Mouse (Mus musculus) olfactory bulb, adult 2 months (tissue): ENCODE data around the gene Pnpla1.

Source experiments
- CTCF ChIP-seq: fragments of 200-500 bp; IDR thresholded peaks from 2 replicates; pipeline ENCODE4 v1.5.1; 2012; ENCODE audit warnings: low read depth, mild to moderate bottlenecking, low read length, moderate library complexity; ENCODE audit not compliant: insufficient read depth
- POLR2A ChIP-seq: fragments of 200-500 bp; IDR thresholded peaks from 2 replicates; pipeline ENCODE4 v1.6.1; 2012; ENCODE audit warnings: mild to moderate bottlenecking, low read depth, low read length, moderate library complexity; ENCODE audit not compliant: insufficient read depth

DNA sequence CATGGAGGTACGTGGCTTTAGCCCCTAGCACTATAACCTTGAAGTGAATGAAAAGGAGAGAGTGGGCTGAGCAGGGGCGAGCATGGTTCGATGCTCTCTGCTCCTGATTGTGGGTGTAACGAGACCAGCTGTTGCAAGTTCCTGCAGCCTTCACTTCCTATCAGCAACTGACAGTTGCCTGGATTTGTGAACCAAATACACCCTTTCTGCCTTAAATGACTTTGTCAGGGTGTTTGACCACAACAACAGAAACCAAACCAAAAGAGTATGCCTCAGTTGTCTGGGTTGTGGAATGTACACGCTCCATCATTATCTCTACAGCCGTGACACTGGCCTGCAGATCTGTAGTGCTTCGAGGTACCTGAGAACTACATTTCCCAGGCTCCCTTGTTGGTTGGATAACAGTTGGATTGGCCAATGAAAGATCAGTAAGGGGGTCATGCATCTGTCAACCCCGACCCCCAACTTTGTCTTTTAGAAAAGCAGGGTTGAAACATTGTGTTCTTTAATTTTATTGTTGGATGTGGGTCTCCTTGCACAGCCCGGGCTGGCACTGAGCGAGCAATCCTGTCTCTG lies 25.8 kb downstream of the Pnpla1 start:
- TF ChIP-seq CTCF (no peak), POLR2A (no peak)
